Mouse (Mus musculus) embryonic stem cell, embryonic (primary cell): Measurements from ENCODE around the gene Csf2ra.
"Not testable (repeated sequence)": the region's sequence is repeated elsewhere in the genome, so short reads cannot be mapped to it uniquely, and the experiment has no call there.

Experiments
- CTCF ChIA-PET, 4 experiments: fragments of 300-600 bp in 2 of 4; fragments of 350-600 bp in 2 of 4; sonication (Branson Sonifier 250); formaldehyde crosslinking; loops; one replicate each; lab custom pipeline; 2022; ENCODE audit warnings: inconsistent platforms in 2 of 4; lab: Charles Lee
- POLR2A ChIA-PET, 4 experiments: fragments of 300-600 bp in 2 of 4; fragments of 350-600 bp in 2 of 4; sonication (Branson Sonifier 250); formaldehyde crosslinking; loops; one replicate each; lab custom pipeline; 2022; ENCODE audit warnings: antibody characterized with exemption in 4 of 4, inconsistent platforms in 1 of 4; lab: Charles Lee

Gene Csf2ra

DNA sequence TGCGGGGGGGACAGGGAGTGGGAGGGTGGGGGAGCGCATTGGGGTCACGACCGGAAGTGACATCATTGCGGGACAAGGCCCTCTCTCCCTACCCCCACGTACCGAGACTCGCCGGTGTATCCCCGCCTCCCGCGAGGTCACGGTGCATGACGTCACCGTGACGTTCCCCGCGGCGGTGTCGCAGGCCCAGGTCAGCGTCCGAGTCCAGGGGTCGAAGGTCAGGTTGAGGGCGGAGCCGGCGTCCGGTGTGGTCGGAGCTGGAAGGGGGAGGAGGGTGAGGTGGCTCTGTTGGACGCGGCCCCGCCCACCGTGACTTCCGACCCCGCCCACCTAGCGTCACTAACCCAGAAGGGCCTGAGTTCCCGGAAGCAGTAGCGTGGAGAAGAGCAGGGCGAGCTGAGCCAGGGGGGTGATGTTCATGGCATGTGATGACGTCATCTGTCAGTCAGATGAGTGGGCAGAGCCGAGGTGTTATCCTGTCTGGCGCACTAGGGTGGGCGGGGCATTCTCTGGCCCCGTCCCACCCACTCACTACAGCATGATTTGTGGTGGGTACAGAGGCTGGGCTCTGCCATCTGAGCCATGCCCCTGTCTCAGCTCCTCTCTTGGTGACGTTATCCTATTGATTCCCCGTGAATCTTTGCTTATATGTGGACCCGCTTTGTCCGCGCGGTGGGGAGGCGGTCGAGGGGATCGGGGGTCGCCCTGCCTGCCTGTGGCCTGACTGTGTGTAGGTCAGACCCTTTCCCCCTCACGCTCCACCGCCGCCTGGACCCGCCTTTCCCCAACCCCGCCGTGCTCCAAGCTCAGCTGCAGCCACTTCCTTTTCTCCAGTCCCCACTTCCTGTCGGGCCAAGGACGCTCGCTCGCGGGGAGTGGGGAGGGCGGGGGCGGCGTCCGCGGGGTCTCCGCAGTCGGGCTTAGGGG, 1.0 kb downstream of the Csf2ra start:
- ChIA-PET POLR2A (interaction anchor here in 3 of 4 experiments (0.6 to 1.9 kb wide), 31 partner anchors 8 to 1435 kb away, joined by 3 to 14 read pairs (median 4); partner anchors contain the start of genes Eif3a (in 2 of the 3), Cacul1 (in 1 of the 3), Fam45a (in 1 of the 3) and Grk5 (in 1 of the 3)), CTCF (interaction anchor here (0.6 to 1.2 kb wide), 4 partner anchors 29 to 1013 kb away, joined by 3 to 6 read pairs (median 4); no protein-coding TSS in a partner anchor)

DNA sequence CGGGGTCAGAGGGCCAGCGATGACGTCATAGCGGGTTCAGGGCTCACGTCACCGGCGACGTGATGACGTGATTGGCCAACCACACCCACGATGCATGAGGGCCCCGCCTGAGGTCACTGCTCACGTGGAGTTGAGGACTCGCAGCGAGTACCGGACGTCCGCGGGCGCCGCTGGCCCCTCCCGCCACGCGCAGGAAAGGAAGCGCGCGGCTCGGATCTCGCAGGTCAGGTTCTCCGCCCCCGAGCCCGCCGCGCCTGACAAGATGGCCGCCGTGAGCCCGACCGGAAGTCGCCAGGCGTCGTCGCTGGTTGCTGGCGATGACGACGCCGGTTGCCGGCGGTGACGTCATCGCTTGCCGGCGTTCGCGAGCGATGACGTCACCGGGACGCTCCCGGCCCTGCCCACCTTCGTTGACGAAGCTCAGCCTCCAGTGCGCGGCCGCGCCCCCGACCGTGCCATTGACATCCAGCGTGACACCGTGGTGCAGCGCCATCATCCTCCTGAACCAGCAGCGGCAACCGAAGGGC, 1.8 kb downstream of the Csf2ra start:
- POLR2A ChIA-PET, result interaction anchor here in 3 of 4 experiments (0.5 to 1.9 kb wide), 27 partner anchors 16 to 1434 kb away, joined by 3 to 14 read pairs (median 4); partner anchors contain the start of genes Eif3a (in 2 of the 3), Cacul1 (in 1 of the 3), Fam45a (in 1 of the 3) and Prdx3 (in 1 of the 3)
- CTCF ChIA-PET, result interaction anchor here in 2 of 4 experiments (0.6 to 1.2 kb wide), 2 partner anchors 39 to 1012 kb away, joined by 4 to 6 read pairs; no protein-coding TSS in a partner anchor

DNA sequence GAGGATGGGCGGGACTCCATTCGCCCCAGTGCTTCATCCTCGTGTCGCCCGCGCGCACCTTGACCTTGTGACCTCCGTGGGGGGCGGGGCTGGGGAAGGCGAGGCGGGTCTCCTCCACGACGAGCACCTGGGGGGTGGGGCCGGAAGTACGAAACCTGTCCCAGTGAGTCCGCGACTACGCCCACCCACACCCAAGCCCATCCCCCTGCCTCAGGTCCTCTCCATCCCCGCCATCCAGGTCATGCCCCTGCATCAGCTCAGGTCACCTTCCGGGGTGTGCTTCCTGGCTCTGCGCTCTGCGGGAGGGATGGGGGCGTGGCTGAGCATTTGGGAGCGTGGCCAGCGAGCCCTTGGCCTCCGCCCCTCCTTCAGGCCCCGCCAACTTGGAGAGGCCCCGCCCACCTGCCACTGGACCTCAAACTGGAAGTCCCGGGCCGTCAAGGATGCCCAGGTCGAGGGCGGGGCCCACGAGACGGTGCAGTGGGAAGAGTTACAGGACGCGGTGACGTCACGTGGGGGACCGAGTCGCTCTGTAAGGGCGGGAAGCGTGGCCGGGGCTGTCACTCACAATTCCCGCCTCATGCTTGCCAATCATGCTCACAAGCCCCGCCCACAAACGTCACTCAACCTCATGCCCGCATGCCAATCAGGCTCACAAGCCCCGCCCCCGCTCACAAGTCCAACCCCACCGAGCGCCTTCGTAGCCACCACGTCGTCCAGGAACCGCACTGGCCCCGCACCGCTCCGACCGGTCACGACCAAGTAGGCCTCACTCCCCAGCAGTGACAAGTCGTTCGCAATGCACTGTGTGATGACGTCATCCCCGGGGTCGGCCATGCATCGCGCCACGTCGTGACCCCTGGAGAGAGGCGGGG, 2.5 kb downstream of the Csf2ra start:
- ChIA-PET POLR2A (interaction anchor here in 3 of 4 experiments (0.5 to 1.9 kb wide), 10 partner anchors 15 to 646 kb away, joined by 3 to 12 read pairs (median 6); partner anchors contain the start of genes Cacul1 (in 1 of the 3) and Prdx3 (in 1 of the 3)), CTCF (interaction anchor here in 1 of 4 experiments (1.0 kb wide), 1 partner anchor 26 kb away, joined by 4 read pairs; no protein-coding TSS in a partner anchor)

DNA sequence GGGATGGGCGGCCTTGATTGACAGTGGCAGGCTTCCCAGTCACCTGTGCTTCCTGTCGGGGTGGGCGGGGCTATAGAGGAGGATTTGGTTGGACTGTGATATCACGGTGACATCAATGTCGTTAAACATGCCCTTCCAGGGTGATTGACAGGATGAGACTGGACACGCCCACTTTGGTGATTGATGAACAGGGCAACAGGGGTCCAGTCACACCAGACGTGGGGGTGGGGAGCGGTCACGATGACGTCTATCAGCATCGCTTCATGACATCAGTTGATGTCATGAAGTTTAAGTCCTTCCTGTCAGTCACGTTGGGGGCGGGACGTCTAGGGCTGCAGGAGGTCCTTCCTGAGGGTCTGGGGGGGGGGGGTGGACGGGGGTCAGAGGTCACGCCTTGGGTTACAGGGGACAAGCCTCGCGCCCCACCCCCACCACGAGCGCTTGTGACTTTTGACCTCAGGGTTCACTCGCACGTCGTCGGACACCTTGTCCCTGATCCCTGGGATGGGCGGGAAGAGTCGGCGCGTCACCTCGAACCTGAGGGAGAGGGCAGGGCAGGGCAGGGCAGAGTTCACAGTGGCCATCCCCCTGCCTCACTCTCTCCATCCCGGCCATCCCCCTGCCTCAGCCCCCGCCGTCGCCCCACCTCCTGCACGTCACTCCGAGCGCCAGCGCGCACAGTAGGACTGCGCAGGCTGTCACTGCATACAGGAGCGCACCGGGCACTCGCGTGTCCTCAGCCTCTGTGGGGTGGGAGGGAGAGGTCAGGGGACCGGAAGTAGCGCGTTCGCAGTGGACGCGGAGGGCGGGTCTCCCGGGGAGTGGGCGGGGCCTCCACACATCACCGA, 3.3 kb downstream of the Csf2ra start:
- ChIA-PET POLR2A (interaction anchor here in 2 of 4 experiments (0.6 to 1.0 kb wide), 3 partner anchors 41 to 645 kb away, joined by 3 to 7 read pairs (median 6); partner anchors contain the start of gene Cacul1 (in 1 of the 2)), CTCF (interaction anchor here in 1 of 4 experiments (1.0 kb wide), 1 partner anchor 25 kb away, joined by 4 read pairs; no protein-coding TSS in a partner anchor)

DNA sequence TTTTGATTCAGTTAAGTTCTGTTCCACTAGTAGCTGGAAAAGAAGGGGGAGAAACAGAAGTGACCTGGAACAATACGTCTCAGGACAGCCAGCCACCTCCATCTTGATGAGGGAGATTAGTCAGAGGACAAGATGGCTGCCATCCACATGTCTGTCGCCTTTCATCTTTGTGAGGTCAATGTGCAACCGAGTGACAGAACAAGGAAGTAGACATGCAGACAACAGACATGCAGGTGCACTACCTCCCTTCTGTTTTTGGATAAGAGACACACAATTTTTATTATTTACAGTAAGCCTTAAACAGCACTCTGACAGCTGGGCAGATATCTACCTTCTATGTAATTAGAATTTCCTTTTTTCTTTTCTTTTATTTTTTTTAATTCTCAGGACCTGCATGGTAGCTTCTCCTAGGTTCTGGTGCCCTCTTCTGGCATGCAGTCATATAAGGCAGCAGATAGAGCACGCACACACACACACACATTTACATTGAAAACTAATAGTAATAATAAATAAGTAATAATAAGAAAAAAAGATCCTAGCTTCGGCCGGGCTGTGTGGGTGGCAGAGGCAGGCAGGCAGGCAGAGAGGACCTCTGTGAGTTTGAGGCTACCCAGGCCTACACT, 4.4 kb downstream of the Csf2ra start:
- CTCF ChIA-PET, result interaction anchor here in 2 of 4 experiments (0.5 to 1.1 kb wide), 4 partner anchors 24 to 327 kb away, joined by 3 to 4 read pairs (median 3); no protein-coding TSS in a partner anchor
- POLR2A ChIA-PET, result interaction anchor here in 1 of 4 experiments (0.6 kb wide), 4 partner anchors 80 to 992 kb away, joined by 3 to 6 read pairs (median 3); no protein-coding TSS in a partner anchor

DNA sequence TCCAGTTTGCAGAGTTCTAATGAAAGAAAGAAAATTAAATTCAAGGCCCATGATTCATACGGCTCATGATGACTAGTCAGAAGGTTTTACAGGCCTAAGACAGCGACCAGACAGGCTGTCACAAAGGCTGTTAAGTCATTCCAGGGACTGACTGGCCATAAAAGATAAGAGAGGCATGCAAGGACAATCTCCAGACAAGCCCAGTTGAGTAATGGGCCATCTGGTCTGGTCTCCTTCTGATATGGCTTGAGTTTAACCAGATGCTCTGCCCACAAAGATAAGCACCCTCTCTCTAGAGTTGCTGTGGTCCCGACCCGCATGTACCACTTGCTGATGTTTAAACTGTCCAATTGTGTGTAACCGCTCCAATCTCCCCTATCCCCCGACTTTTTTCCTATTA, 20.7 kb downstream of the Csf2ra start:
- CTCF ChIA-PET, POLR2A ChIA-PET: not testable (repeated sequence)

DNA sequence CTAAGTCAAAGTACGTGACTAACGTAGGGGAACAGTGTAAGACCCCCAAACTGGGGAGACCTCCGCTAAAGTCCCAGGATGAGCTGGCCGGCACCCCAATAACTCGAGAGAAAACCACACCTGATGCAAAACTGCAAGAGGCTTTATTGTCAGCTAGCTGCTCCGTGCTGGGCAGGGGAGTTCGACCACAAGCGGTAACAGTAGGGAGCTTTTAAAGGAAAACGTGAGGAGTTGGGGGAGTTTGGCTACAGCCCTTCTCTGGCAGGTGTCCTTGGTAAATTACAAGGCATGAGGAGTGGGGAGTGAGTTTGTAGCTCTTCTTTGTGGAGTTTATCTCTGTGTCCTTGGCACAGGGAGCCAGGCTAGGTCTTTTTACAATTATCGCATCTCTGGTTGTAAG, 28.4 kb downstream of the Csf2ra start:
- ChIA-PET POLR2A (interaction anchor here in 3 of 4 experiments (0.7 to 1.8 kb wide), 22 partner anchors 9 to 855 kb away, joined by 3 to 14 read pairs (median 4); partner anchors contain the start of genes Cacul1 (in 1 of the 3), Fam45a (in 1 of the 3), Gm7102 (in 1 of the 3) and Grk5 (in 1 of the 3)), CTCF (interaction anchor here (0.6 to 2.3 kb wide), 23 partner anchors 9 to 116 kb away, joined by 3 to 50 read pairs (median 4); no protein-coding TSS in a partner anchor)

DNA sequence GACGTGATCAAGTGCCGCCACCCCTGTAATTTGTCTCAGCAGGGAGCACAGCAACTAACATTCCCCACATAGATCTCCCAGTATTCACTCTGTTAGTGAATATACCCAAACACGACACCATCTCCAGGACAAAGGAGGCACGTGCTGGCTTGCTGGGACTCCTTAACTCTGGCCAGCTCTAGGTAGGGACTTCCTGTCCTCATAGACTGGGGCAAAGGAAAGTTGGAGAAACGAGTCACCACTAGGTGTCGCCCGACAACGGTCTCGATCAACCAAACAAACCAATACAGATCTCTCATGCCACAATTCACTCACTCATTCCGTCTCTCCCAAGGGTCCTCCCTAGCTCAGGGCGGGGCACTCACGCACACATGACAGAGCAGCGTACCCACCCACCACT, 28.9 kb downstream of the Csf2ra start:
- CTCF ChIA-PET, result interaction anchor here (0.6 to 2.3 kb wide), 26 partner anchors 9 to 115 kb away, joined by 3 to 50 read pairs (median 4); no protein-coding TSS in a partner anchor
- POLR2A ChIA-PET, result interaction anchor here in 3 of 4 experiments (0.7 to 1.8 kb wide), 23 partner anchors 9 to 618 kb away, joined by 3 to 14 read pairs (median 4); partner anchors contain the start of genes Cacul1 (in 1 of the 3), Fam45a (in 1 of the 3), Gm7102 (in 1 of the 3) and Grk5 (in 1 of the 3)

DNA sequence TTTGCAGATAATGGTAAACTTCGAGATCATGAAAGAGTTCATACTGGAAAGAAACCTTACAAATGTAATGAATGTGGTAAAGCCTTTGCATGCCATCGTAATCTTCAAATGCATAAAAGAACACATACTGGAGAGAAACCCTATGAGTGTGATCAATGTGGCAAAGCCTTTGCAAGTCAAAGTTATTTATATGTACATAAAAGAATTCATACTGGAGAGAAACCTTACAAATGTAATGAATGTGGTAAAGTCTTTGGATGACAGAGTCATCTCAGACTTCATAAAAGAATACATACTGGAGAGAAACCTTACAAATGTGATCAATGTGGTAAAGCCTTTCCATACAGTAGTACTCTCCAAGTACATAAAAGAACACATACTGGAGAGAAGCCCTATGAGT, 44.6 kb downstream of the Csf2ra start, which contains the start of gene Gm6020:
Gm6020 (plus strand) TSS at position 301 of the 400 bp plus-strand sequence.
- CTCF ChIA-PET, POLR2A ChIA-PET: not testable (repeated sequence)

DNA sequence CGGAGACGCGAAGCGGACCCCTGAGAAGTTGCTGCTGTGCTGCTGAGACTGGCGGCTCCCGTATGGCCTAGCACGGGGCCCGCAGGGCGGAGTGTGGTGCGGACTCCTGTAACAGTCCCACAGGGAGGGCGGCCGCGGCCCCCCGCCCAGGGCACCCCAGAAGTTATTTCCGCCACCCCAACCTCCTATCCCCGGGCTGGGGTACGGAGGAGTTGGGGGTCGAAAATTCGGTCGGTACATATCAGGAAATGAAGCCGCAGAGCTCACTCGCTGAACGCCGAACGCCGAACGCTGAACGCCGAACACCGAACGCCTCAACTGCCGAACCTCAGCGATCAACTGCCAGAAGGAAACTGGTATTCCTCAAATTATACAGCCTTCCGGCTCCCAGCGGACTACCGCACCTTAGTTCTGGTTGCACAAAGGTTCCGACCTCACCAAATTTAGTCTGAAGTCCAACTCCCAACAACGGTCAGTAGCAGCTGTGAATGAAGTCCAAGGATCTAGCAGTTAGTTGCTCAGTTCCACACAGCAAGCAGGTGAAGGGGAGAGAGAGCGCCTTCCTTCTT, 52.4 kb downstream of the Csf2ra start, which contains the start of gene Gm7102:
Gm7102 (minus strand) TSS at position 554 of the 569 bp plus-strand sequence.
- POLR2A ChIA-PET, result interaction anchor here in 2 of 4 experiments (0.5 to 1.0 kb wide), 2 partner anchors 24 to 27 kb away, joined by 3 to 4 read pairs; no protein-coding TSS in a partner anchor
- CTCF ChIA-PET, result interaction anchor here in 1 of 4 experiments (0.7 kb wide), 1 partner anchor 89 kb away, joined by 4 read pairs; no protein-coding TSS in a partner anchor
